Mouse (Mus musculus) heart, postnatal 0 days (tissue): ENCODE measurements at regions not wholly inside any gene's neighbourhood (a gene's known extent, or its start where the extent isn't known, plus 50 kb on each side); places are given as distances from the start of the nearest gene placed in this dataset.

ENCODE experiments used
- ATAC-seq: fragments of 200-750 bp; cut with Nextera tagmentation; 2 replicates; pipeline ENCODE4 v1.8.0; 2017; ENCODE audit warnings: low read depth, moderate number of reproducible peaks, moderate library complexity; ENCODE audit not compliant: insufficient read depth
- DNase-seq: peaks from one replicate; pipeline ENCODE4 v3.0.0-alpha.2; 2016; ENCODE audit warnings: low spot score
- H3K27ac ChIP-seq: fragments of 300-500 bp; sonication (generic); 2 replicates; pipeline ENCODE4 v1.5.1; 2014; ENCODE audit warnings: low read depth, mild to moderate bottlenecking
- H3K27me3 ChIP-seq: fragments of 300-500 bp; sonication (generic); 2 replicates; pipeline ENCODE4 v1.6.1; 2014; ENCODE audit warnings: low read length, mixed read lengths; ENCODE audit not compliant: control insufficient read depth, insufficient read depth
- H3K36me3 ChIP-seq: fragments of 300-500 bp; sonication (generic); replicated peaks from 2 replicates; pipeline ENCODE4 v1.6.1; 2014; ENCODE audit warnings: low read length, mixed read lengths; ENCODE audit not compliant: control insufficient read depth, insufficient read depth
- H3K4me1 ChIP-seq: fragments of 300-500 bp; sonication (generic); 2 replicates; pipeline ENCODE4 v1.6.1; 2014; ENCODE audit warnings: antibody characterized with exemption; ENCODE audit not compliant: control insufficient read depth, insufficient read depth
- H3K4me2 ChIP-seq: fragments of 300-500 bp; sonication (generic); 2 replicates; pipeline ENCODE4 v1.6.1; 2014; ENCODE audit warnings: low read depth, mild to moderate bottlenecking, low read length, moderate library complexity
- H3K4me3 ChIP-seq: fragments of 300-500 bp; sonication (generic); 2 replicates; pipeline ENCODE4 v1.5.1; 2014; ENCODE audit warnings: low read depth, low read length
- H3K9ac ChIP-seq: fragments of 300-500 bp; sonication (generic); replicated peaks from 2 replicates; pipeline ENCODE4 v1.6.1; 2014; ENCODE audit warnings: low read depth, low read length, mixed read lengths
- H3K9me3 ChIP-seq: fragments of 300-500 bp; sonication (generic); replicated peaks from 2 replicates; pipeline ENCODE4 v1.6.1; 2016; ENCODE audit warnings: low read length; ENCODE audit not compliant: control insufficient read depth
- CTCF ChIP-seq: IDR thresholded peaks from 2 replicates; pipeline ENCODE4 v1.5.1; 2016; ENCODE audit warnings: antibody characterized with exemption, control low read depth, low read depth
- EP300 ChIP-seq: IDR thresholded peaks from 2 replicates; pipeline ENCODE4 v1.6.1; 2016; ENCODE audit warnings: antibody characterized with exemption, low read depth
- WGBS: fragments of 180-500 bp; shearing (Covaris S2); extraction: QIAGEN DNeasy Blood & Tissue Kit; methylation state at CpG from one replicate; pipeline ENCODE4 v1.1.7; 2014; 5-methylcytosine and 5-hydroxymethylcytosine counted together

- no peak overlapping the region for H3K4me2 ChIP-seq
- no peaks in the 10 kb centered on the region for H3K36me3 ChIP-seq
- TF ChIP-seq CTCF = no peak
- TF ChIP-seq EP300 = no peak
- 0 out of 2 replicates have a peak, but pooled peaks cover 5% of the 10 kb centered on the region for H3K4me1 ChIP-seq
- 73% methylated on average over 6 of the region's 6 CpGs for WGBS
- no peak overlapping the region for H3K9ac ChIP-seq
- DNase-seq (no peak), ATAC-seq (no peak)
- H3K27me3 ChIP-seq = no peaks in the 10 kb centered on the region
- H3K27ac ChIP-seq = no peak overlapping the region
- no peaks in the 10 kb centered on the region for H3K9me3 ChIP-seq
- no peak overlapping the region for H3K4me3 ChIP-seq
These were observed 71.0 kb upstream of the Ctnnb1 start for GRCm38 (mm10) chr9:120857849-120858510.

DNA sequence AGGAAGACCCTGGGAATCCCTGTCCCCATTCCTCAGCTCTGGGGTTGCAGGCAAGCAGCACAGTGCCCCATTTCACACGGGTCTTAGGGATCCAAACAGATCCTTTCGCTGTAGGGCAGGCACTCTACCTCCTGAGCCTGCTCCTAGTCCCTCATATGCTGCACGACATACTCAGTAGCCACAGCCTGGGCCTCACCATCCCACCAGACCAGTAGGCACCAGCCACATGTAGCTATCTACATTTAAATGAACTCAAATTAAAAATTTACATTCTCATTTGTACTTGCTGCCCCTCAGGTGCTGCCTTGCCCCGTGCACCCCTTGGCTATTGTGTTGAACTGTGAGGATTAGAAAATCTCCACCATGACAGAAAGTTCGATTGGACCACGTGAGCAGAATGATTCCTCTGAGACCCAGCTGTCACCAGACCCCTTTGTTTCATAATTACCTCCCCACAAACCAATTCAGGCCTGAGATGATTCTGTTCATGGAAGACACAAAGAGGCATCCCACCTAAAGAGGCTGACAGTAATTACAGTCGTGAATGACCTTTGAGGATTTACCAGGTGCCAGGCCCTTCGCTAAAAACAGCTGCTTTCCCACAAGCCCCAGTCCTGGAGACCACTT lies 67.9 kb upstream of the Ctnnb1 start:
- DNase-seq = no peak
- Histone ChIP-seq H3K4me3 (no peak overlapping the region), H3K4me2 (no peak overlapping the region), H3K4me1 (peaks cover 5% of the 10 kb centered on the region; the same call in 1 of the 2 replicates), H3K9me3 (no peaks in the 10 kb centered on the region), H3K36me3 (no peaks in the 10 kb centered on the region), H3K9ac (no peak overlapping the region), H3K27me3 (no peaks in the 10 kb centered on the region), H3K27ac (no peak overlapping the region)
- TF ChIP-seq EP300 (no peak), CTCF (no peak)
- WGBS = 76% methylated on average over 8 of the region's 8 CpGs
- no peak for ATAC-seq

GRCm38 (mm10) chr9:120861788-120862345 lies 67.1 kb upstream of the Ctnnb1 start:
- Histone ChIP-seq H3K4me2 (no peak overlapping the region), H3K4me1 (peaks cover 13% of the 10 kb centered on the region; the same call in 1 of the 2 replicates), H3K9ac (no peak overlapping the region), H3K27me3 (no peaks in the 10 kb centered on the region), H3K36me3 (no peaks in the 10 kb centered on the region), H3K9me3 (no peaks in the 10 kb centered on the region), H3K27ac (no peak overlapping the region), H3K4me3 (no peak overlapping the region)
- DNase-seq (no peak), ATAC-seq (no peak)
- 70% methylated on average over 12 of the region's 12 CpGs for WGBS
- TF ChIP-seq CTCF (no peak), EP300 (no peak)

DNA sequence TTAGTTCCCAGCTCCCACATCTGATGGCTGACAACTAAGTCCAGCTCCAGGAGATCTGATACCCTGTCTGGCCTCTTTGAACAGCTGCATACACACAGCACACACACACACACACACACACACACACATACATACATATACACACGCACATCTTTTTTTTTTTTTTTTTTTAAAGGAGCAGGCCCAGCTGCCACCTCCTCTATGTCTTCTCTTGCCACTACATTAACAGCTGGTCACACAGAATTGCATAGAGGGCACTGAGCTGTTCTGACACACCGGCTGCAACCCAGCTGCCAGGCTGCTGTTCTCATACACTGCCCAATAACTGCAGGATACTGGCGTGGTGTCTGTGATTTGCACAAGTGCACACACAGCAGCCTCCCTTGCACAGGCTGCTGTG lies 64.6 kb upstream of the Ctnnb1 start:
- H3K36me3 ChIP-seq = no peaks in the 10 kb centered on the region
- H3K27ac ChIP-seq = no peak overlapping the region
- TF ChIP-seq EP300 (no peak), CTCF (no peak)
- ATAC-seq = no peak
- no peak overlapping the region for H3K4me2 ChIP-seq
- no peak overlapping the region for H3K4me3 ChIP-seq
- no peaks in the 10 kb centered on the region for H3K27me3 ChIP-seq
- WGBS = 91% methylated on average over 3 of the region's 3 CpGs
- no peaks in the 10 kb centered on the region for H3K9me3 ChIP-seq
- H3K4me1 ChIP-seq = peaks cover 30% of the 10 kb centered on the region; the same call in 1 of the 2 replicates
- DNase-seq = no peak
- no peak overlapping the region for H3K9ac ChIP-seq

GRCm38 (mm10) chr9:120866251-120866650 lies 62.8 kb upstream of the Ctnnb1 start:
- no peak overlapping the region for H3K4me2 ChIP-seq
- no peak overlapping the region for H3K9ac ChIP-seq
- ATAC-seq (no peak), DNase-seq (no peak)
- TF ChIP-seq EP300 = no peak
- TF ChIP-seq CTCF = no peak
- peak overlapping the region; percentile 81 for H3K27ac ChIP-seq
- 29% methylated on average over 4 of the region's 5 CpGs for WGBS
- no peak overlapping the region for H3K4me3 ChIP-seq
- peaks cover 39% of the 10 kb centered on the region; the same call in 1 of the 2 replicates for H3K4me1 ChIP-seq
- no peaks in the 10 kb centered on the region for H3K36me3 ChIP-seq
- H3K27me3 ChIP-seq = no peaks in the 10 kb centered on the region
- H3K9me3 ChIP-seq = no peaks in the 10 kb centered on the region
